Mouse (Mus musculus) G1E (cell line): ENCODE measurements around the gene Angptl8.

Experiments
- CTCF ChIP-seq: IDR thresholded peaks from 2 replicates; pipeline ENCODE4 v1.5.1; 2012; ENCODE audit warnings: low read depth, low read length, inconsistent platforms, mixed read lengths
- GATA1 ChIP-seq: IDR thresholded peaks from 2 replicates; pipeline ENCODE4 v1.6.1; 2012; ENCODE audit warnings: borderline replicate concordance, low read length, inconsistent platforms, mixed read lengths
- GATA2 ChIP-seq: IDR thresholded peaks from 2 replicates; pipeline ENCODE4 v1.6.1; 2012; ENCODE audit warnings: low read depth, low read length, inconsistent platforms, borderline replicate concordance
- POLR2AphosphoS5 ChIP-seq: IDR thresholded peaks from 2 replicates; pipeline ENCODE4 v1.6.1; 2012; ENCODE audit warnings: low read depth, low read length, inconsistent platforms; ENCODE audit not compliant: insufficient replicate concordance

- TF ChIP-seq CTCF (no peak), GATA1 (no peak), GATA2 (no peak), POLR2AphosphoS5 (no peak)
Observed at GRCm38 (mm10) chr9:21787654-21788053, 47.7 kb upstream of the Angptl8 start.
